Mouse (Mus musculus): ENCODE measurements at regions not wholly inside any gene's neighbourhood (a gene's known extent, or its start where the extent isn't known, plus 50 kb on each side); places are given as distances from the start of the nearest gene placed in this dataset.

DNA sequence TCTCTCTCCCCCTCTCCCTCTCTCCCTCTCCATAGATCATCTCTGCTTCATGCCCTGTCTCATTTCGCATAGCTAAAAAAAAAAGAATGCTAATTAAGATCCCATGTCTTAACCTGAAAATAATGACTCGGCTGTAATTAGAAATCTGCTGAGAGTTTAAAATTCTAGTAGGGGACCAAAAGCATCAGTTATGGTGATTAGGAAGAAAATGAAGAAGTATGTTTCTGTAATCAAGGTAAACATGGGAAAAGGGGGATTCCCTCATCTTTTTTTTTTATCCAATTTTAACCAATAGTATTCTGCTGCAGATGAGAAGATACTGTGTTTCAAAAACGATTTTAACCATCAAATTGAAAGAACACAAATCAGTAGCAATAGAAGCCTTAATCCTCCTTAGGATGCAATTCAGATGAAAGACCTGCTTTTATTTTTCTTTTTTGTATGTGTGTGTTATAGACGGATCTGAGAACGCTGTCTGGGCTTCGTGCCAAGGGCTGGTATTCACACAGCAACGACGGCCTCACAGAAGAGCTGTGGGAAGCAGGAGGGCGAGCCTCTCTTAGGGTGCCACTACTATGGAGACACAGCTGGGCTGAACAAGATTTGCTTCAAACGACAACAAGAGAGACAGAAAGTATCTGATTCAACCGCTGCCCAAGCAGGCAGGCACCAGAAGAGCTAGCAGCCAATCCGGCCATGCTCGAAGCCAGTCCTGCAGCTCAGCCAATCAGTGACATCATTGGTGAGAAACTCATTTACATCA is 223.2 kb downstream of the Usp25 start:
- H3K4me3 ChIP-seq = peak overlapping the region; percentile 34
- WGBS = 34% methylated on average over 13 of the region's 13 CpGs
- peak overlapping the region; percentile 64 for H3K4me2 ChIP-seq
- no peaks in the 10 kb centered on the region for H3K27me3 ChIP-seq (replicated peaks)
- peak; percentile 67; the same call in 1 of the 2 replicates for ATAC-seq (ENCODE audit: insufficient number of reproducible peaks, low FRiP score)
- H3K9me3 ChIP-seq (replicated peaks) = no peaks in the 10 kb centered on the region
- H3K4me1 ChIP-seq (replicated peaks) = 0 out of 2 replicates have a peak, but pooled peaks cover 4% of the 10 kb centered on the region
- no peak overlapping the region for H3K9ac ChIP-seq
- no peaks in the 10 kb centered on the region for H3K36me3 ChIP-seq
- H3K27ac ChIP-seq (ENCODE audit: poor library complexity, severe bottlenecking) = peak overlapping the region; percentile 47; the same call in 1 of the 2 replicates

DNA sequence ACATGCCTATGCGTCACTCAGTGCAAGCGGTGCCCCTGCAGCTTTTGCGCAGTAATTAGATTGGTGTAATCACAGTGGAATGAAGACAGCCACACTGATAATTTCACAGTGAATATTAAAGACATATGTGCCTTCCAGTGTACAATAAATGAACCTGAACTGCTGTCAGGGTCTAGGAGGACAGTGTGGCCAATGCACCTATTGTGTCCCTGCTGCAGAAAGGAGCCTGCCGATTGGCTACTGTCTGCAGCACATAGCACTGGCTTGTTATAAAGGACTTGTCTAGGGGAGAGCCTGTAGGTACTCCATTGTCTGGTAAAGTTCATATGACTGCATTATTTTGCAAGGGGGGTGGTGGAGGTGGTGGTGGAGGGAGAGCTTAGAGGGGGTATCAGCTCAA is 222.5 kb downstream of the Usp25 start:
- WGBS = 78% methylated on average over 4 of the region's 4 CpGs
- no peak overlapping the region for H3K9ac ChIP-seq
- H3K4me2 ChIP-seq = no peak overlapping the region
- ATAC-seq (ENCODE audit: insufficient number of reproducible peaks, low FRiP score) = no peak
- H3K27ac ChIP-seq (ENCODE audit: poor library complexity, severe bottlenecking) = no peak overlapping the region
- no peak overlapping the region for H3K4me3 ChIP-seq
- 0 out of 2 replicates have a peak, but pooled peaks cover 4% of the 10 kb centered on the region for H3K4me1 ChIP-seq (replicated peaks)
- no peaks in the 10 kb centered on the region for H3K36me3 ChIP-seq
- no peaks in the 10 kb centered on the region for H3K27me3 ChIP-seq (replicated peaks)
- no peaks in the 10 kb centered on the region for H3K9me3 ChIP-seq (replicated peaks)

DNA sequence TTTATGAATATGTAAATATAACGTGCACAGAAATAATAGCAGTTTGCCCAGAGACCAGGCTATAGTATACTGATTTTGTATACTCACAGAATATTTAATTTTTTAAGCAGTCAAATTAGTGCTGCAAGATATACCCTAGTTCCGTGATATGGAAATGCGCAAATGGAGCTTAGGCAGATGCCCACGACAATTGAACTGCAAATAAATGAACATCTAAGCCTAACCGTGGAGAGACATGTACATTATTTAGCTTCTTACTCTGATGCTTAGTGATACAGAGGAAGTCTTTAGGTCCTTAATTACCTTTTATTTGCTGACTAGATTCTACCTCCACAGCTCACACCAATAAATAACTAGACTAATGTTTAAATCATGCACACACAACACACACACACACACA is 221.9 kb downstream of the Usp25 start:
- WGBS = 84% methylated on average over 5 of the region's 5 CpGs
- no peak overlapping the region for H3K4me2 ChIP-seq
- 0 out of 2 replicates have a peak, but pooled peaks cover 4% of the 10 kb centered on the region for H3K4me1 ChIP-seq (replicated peaks)
- no peaks in the 10 kb centered on the region; the same call in 1 of the 2 replicates for H3K9me3 ChIP-seq (replicated peaks)
- H3K9ac ChIP-seq = no peak overlapping the region
- no peak for ATAC-seq (ENCODE audit: insufficient number of reproducible peaks, low FRiP score)
- no peaks in the 10 kb centered on the region for H3K27me3 ChIP-seq (replicated peaks)
- H3K4me3 ChIP-seq = no peak overlapping the region
- no peaks in the 10 kb centered on the region for H3K36me3 ChIP-seq
- H3K27ac ChIP-seq (ENCODE audit: poor library complexity, severe bottlenecking) = no peak overlapping the region

Data from heart, embryonic 12.5 days (tissue).